In genomic region chr4:140592990-140593770, GRCm38 (mm10) we compare ENCODE assay signal across 14 mouse cellular contexts.
A peak's percentile ranks its signal among the peaks of the same experiment; 100 is the strongest.
DNase-seq lines count a peak whose midpoint lies in the region; ATAC-seq and TF ChIP-seq lines count a peak whose summit lies in the region.
"Had no signal": no experiment of that assay in that cellular context is flagged by ENCODE, and none has a peak within 500 bp of the region (broad histone marks: within the 10 kb centered on the region; RNA-seq: fewer than 3 reads in every experiment).

No protein-coding gene starts in this region.

- peaks cover 4% of the 10 kb centered on the region; the same call in 1 of the 2 replicates for H3K9me3 ChIP-seq in midbrain, embryonic 11.5 days (ENCODE audit: control insufficient read depth, low read length)
- H3K9me3 ChIP-seq in midbrain, postnatal 0 days (ENCODE audit: low read length), result no peaks in the 10 kb centered on the region
- H3K9me3 ChIP-seq in hindbrain, embryonic 13.5 days, result peaks cover 11% of the 10 kb centered on the region
- H3K9me3 ChIP-seq in neural tube, embryonic 14.5 days (ENCODE audit: control insufficient read depth, low read length), result no peaks in the 10 kb centered on the region; the same call in 1 of the 2 replicates
- H3K9me3 ChIP-seq: embryonic facial prominence, embryonic 15.5 days; heart, embryonic 15.5 days; limb, embryonic 10.5 days; liver, embryonic 13.5 days had no signal

- DNase-seq in gastrocnemius, adult 2 months, result no peak
- DNase-seq in gastrocnemius, postnatal 14 days, result no peak
- no peak for DNase-seq in midbrain, embryonic 11.5 days (ENCODE audit: low spot score, missing footprints)
- no peak for DNase-seq in midbrain, postnatal 0 days (ENCODE audit: low spot score)
- DNase-seq in layer of hippocampus, postnatal 36 days, result no peak
- no peak for DNase-seq in spleen, adult 12 weeks (ENCODE audit: low spot score)

- TF ChIP-seq CTCF in gastrocnemius, adult 2 months (IDR thresholded peaks at IDR 0.05), result no peak
- TF ChIP-seq CTCF in midbrain, postnatal 0 days (IDR thresholded peaks at IDR 0.05), result no peak

- H3K36me3 ChIP-seq in midbrain, embryonic 11.5 days (ENCODE audit: control insufficient read depth, insufficient read depth, low read length), result peaks cover 19% of the 10 kb centered on the region; the same call in 1 of the 2 replicates
- peaks cover 25% of the 10 kb centered on the region for H3K36me3 ChIP-seq in midbrain, postnatal 0 days (ENCODE audit: insufficient read depth, low read length)
- peaks cover 70% of the 10 kb centered on the region for H3K36me3 ChIP-seq in hindbrain, embryonic 13.5 days
- H3K36me3 ChIP-seq in neural tube, embryonic 14.5 days (ENCODE audit: control insufficient read depth, insufficient read depth, low read length), result peaks cover 17% of the 10 kb centered on the region; the same call in 1 of the 2 replicates

- ATAC-seq in midbrain, embryonic 11.5 days (ENCODE audit: low FRiP score), result peak; percentile 44; the same call in 1 of the 2 replicates
- no peak for ATAC-seq in midbrain, postnatal 0 days (ENCODE audit: low FRiP score)
- no peak for ATAC-seq in hindbrain, embryonic 13.5 days (ENCODE audit: low FRiP score)
- 0 out of 2 replicates have a peak, but pooled peaks have one; percentile 22 for ATAC-seq in neural tube, embryonic 14.5 days (ENCODE audit: low read depth)
- ATAC-seq: inflammation-experienced regulatory T-cells, adult 6 months had no signal

- H3K4me3 ChIP-seq in gastrocnemius, adult 2 months, result no peak overlapping the region
- no peak overlapping the region for H3K4me3 ChIP-seq in midbrain, embryonic 11.5 days (ENCODE audit: low read depth, low read length)
- H3K4me3 ChIP-seq in midbrain, postnatal 0 days (ENCODE audit: low read depth, low read length), result no peak overlapping the region
- H3K4me3 ChIP-seq in hindbrain, embryonic 13.5 days, result no peak overlapping the region
- H3K4me3 ChIP-seq in neural tube, embryonic 14.5 days (ENCODE audit: low read depth, low read length), result no peak overlapping the region
- H3K4me3 ChIP-seq: embryonic facial prominence, embryonic 15.5 days; heart, embryonic 15.5 days; limb, embryonic 10.5 days; liver, embryonic 13.5 days; megakaryocyte, embryonic 14.5 days had no signal

- H3K4me1 ChIP-seq in midbrain, embryonic 11.5 days (ENCODE audit: control insufficient read depth, insufficient read depth, low read length), result peaks cover 4% of the 10 kb centered on the region; the same call in 1 of the 2 replicates
- no peaks in the 10 kb centered on the region for H3K4me1 ChIP-seq in midbrain, postnatal 0 days (ENCODE audit: insufficient read depth, low read length)
- peaks cover 18% of the 10 kb centered on the region for H3K4me1 ChIP-seq in hindbrain, embryonic 13.5 days (replicated peaks)
- H3K4me1 ChIP-seq in neural tube, embryonic 14.5 days (ENCODE audit: control insufficient read depth, insufficient read depth, low read length), result 0 out of 2 replicates have a peak, but pooled peaks cover 9% of the 10 kb centered on the region
- H3K4me1 ChIP-seq: embryonic facial prominence, embryonic 15.5 days; liver, embryonic 13.5 days had no signal

- 0 out of 2 replicates have a peak overlapping the region, but pooled peaks have one; percentile 12 for H3K27ac ChIP-seq in gastrocnemius, adult 2 months
- H3K27ac ChIP-seq in midbrain, embryonic 11.5 days (ENCODE audit: low read depth, low read length), result no peak overlapping the region
- H3K27ac ChIP-seq in midbrain, postnatal 0 days (ENCODE audit: low read depth, low read length), result no peak overlapping the region
- H3K27ac ChIP-seq in hindbrain, embryonic 13.5 days, result peak overlapping the region; percentile 66
- 0 out of 2 replicates have a peak overlapping the region, but pooled peaks have one; percentile 23 for H3K27ac ChIP-seq in neural tube, embryonic 14.5 days (ENCODE audit: low read depth, low read length)
- H3K27ac ChIP-seq: embryonic facial prominence, embryonic 15.5 days; heart, embryonic 15.5 days; limb, embryonic 10.5 days; liver, embryonic 13.5 days had no signal

- intact Hi-C loops in gastrocnemius, adult 2 months (cut with DNase I), result loop anchor here (1.0 kb wide), 1 partner anchor 81 kb away; no protein-coding TSS in a partner anchor
- intact Hi-C loops in gastrocnemius, postnatal 14 days (cut with DNase I; ENCODE audit: low total_unique reads), result loop anchor here (1.0 kb wide), 1 partner anchor 83 kb away; no protein-coding TSS in a partner anchor

- no peaks in the 10 kb centered on the region for H3K27me3 ChIP-seq in midbrain, embryonic 11.5 days (ENCODE audit: control insufficient read depth, insufficient read depth, low read length)
- H3K27me3 ChIP-seq in midbrain, postnatal 0 days (ENCODE audit: insufficient read depth, low read length), result no peaks in the 10 kb centered on the region
- H3K27me3 ChIP-seq in hindbrain, embryonic 13.5 days, result no peaks in the 10 kb centered on the region
- H3K27me3 ChIP-seq in neural tube, embryonic 14.5 days (ENCODE audit: control insufficient read depth, insufficient read depth, low read length), result no peaks in the 10 kb centered on the region
- H3K27me3 ChIP-seq: embryonic facial prominence, embryonic 15.5 days; heart, embryonic 15.5 days had no signal

- WGBS in midbrain, embryonic 11.5 days, result 68% methylated on average over 16 of the region's 16 CpGs
- WGBS in midbrain, postnatal 0 days, result 62% methylated on average over 16 of the region's 16 CpGs
- 44% methylated on average over 16 of the region's 16 CpGs for WGBS in hindbrain, embryonic 13.5 days
- 30% methylated on average over 16 of the region's 16 CpGs for WGBS in neural tube, embryonic 14.5 days

- H3K4me2 ChIP-seq in midbrain, embryonic 11.5 days, result no peak overlapping the region
- H3K4me2 ChIP-seq in midbrain, postnatal 0 days (ENCODE audit: low read depth, low read length, poor library complexity, severe bottlenecking), result no peak overlapping the region
- no peak overlapping the region for H3K4me2 ChIP-seq in hindbrain, embryonic 13.5 days
- no peak overlapping the region for H3K4me2 ChIP-seq in neural tube, embryonic 14.5 days (ENCODE audit: low read depth, low read length)
- H3K4me2 ChIP-seq: embryonic facial prominence, embryonic 15.5 days; heart, embryonic 15.5 days; liver, embryonic 13.5 days had no signal

- H3K9ac ChIP-seq in midbrain, embryonic 11.5 days (ENCODE audit: low read length), result no peak overlapping the region
- no peak overlapping the region for H3K9ac ChIP-seq in midbrain, postnatal 0 days (replicated peaks; ENCODE audit: low read length, poor library complexity, severe bottlenecking)
- peak overlapping the region; percentile 49; the same call in 1 of the 2 replicates for H3K9ac ChIP-seq in hindbrain, embryonic 13.5 days
- H3K9ac ChIP-seq in neural tube, embryonic 14.5 days (replicated peaks; ENCODE audit: low read depth, low read length), result no peak overlapping the region
- H3K9ac ChIP-seq: embryonic facial prominence, embryonic 15.5 days; heart, embryonic 15.5 days; liver, embryonic 13.5 days had no signal

Comparison
In these comparisons a context has a peak if more than half of its experiments do, and no peak if none do; other contexts are left out.
1. ATAC-seq: peak in midbrain, embryonic 11.5 days (single experiment) and neural tube, embryonic 14.5 days (single experiment); none in midbrain, postnatal 0 days (single experiment) and hindbrain, embryonic 13.5 days (single experiment).
2. H3K27ac ChIP-seq: peak in gastrocnemius, adult 2 months (single experiment), hindbrain, embryonic 13.5 days (single experiment) and neural tube, embryonic 14.5 days (single experiment); none in midbrain, embryonic 11.5 days (single experiment) and midbrain, postnatal 0 days (single experiment).